Mouse (Mus musculus) cerebellum, postnatal 14 days (tissue): ENCODE measurements around the gene Kcnq2.

Experiments used
- DNase-seq, 2 experiments: peaks; one replicate each; pipeline ENCODE4 v3.0.0; 2021; ENCODE audit warnings: mixed read lengths in 2 of 2

The Kcnq2 gene

GRCm38 (mm10) chr2:181146976-181147545 is 12.0 kb upstream of the Kcnq2 start:
- no peak for DNase-seq

GRCm38 (mm10) chr2:181144675-181145074 is 9.6 kb upstream of the Kcnq2 start:
- no peak for DNase-seq

DNA sequence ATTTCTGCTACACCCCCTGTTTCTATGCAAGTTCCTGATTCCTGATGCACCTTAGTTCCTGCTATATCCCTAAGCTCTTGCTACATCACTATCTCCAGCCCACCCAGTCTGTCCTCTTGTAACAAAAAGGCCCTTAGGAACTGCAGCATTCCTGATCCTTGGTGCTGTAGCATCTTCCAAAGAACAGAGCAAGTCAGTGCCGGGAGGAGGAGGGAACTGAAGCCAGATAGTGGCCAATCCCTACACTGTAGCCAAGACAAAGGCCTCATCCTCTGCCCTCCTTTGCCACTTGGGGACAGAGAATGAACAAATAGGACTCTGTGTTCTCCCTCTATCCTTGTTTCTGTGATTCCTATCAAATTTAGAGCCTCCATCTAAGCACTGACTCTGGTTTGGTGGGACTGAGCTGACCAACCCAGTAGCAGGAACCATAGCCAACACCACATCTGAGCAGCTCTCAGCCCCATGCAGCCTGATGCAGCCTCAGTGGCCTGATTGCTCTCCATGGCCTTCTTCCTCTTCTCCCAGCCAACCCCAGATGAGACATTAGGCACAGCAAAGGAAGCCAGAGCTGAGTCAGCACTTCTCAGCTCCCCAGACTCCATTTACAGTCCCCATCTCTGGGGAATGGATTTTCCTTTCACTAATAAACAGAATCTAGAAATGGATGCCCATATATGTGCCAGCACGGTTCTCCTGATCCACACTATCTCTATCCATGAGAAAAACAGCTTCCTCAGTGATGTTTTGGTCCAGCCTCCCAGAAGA is 8.6 kb upstream of the Kcnq2 start:
- DNase-seq, result no peak

GRCm38 (mm10) chr2:181142703-181143135 is 7.6 kb upstream of the Kcnq2 start:
- no peak for DNase-seq

- peak; percentile 77 for DNase-seq
These were observed 4.6 kb upstream of the Kcnq2 start for GRCm38 (mm10) chr2:181139641-181140193.

- no peak for DNase-seq
These were observed 1.8 kb upstream of the Kcnq2 start for GRCm38 (mm10) chr2:181136934-181137333.

GRCm38 (mm10) chr2:181135446-181135818 is 332 bp upstream of the Kcnq2 start:
- DNase-seq, result no peak

GRCm38 (mm10) chr2:181133837-181134590 is 1.1 kb downstream of the Kcnq2 start:
- DNase-seq, result peak; percentile 61 to 63

DNA sequence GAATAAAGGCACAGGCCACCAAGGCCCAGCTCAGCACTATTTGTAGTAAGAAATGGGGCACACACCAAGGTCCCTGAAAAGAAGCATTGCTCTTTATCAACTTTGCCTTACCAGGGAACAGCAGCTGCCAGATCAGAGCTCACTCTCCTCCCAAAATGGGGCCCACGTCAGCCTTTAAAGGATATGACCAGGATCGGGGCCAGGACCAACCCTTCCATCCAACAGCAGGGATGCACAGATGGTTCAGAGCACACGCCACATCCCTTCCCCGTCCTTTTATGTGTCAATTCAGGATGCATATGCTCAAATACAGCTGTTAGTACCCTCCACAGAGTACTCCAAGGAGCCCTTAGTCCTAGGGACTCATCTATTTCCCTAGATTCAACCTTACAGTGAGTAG is 4.9 kb downstream of the Kcnq2 start:
- DNase-seq, result no peak

DNA sequence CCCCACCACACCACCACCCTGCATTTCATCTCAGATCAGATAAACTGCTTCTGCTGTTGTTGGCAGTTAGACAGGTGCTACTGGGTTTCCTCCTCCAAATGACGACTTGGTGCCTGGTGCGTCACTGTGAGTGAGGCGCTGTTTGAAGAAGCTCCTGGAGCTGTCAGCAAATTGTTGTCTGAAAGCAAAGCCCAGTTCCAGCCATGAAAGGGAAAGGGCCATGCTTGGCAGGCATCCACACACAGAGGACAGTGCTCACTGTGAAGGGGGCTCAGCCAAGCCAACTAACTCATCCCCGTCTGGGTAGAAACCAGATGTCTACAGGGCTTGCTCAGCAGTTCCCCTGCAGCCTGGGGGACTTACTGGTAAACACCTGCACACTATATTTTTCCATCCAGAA is 6.1 kb downstream of the Kcnq2 start:
- peak; percentile 59 to 68 for DNase-seq

DNA sequence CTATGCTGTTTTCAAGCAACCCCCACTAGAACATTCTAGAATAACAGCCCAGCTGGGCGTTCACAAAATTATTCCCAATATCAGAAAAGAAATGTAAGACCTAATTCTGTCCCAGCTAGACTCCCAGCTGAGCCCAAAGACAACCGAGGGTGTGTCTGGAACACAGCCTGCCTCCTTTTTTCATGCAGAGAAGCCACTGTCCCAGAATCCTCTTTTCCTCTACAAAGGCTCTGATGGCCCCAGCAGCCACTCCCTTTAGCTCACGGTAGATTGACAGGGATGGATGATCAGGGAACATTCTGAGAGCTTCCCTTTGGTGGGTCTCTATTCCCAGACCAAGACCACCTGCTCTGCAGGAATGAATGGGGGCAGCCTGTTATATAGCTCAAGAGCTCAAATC is 7.3 kb downstream of the Kcnq2 start:
- no peak for DNase-seq

- no peak for DNase-seq
These were observed 9.2 kb downstream of the Kcnq2 start for GRCm38 (mm10) chr2:181125726-181126455.

DNA sequence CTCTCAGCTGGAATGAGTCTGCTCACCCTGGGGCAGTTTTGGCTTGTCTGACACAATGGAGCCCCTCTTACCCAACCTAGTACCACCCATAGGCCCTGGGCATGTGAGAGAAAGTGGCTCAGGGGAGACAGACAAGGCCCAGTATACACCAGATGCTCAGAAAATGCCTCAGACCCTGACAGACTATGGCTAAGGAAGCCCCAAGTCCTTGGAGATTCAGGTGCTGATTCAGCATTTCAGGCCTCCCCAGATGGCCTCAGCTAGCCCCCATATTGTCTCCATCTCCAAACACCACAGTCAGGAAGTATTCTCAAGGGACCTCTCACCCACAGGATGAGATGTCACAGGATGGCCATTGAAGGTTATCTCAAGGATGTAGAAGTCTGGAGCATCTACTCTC is 12.5 kb downstream of the Kcnq2 start:
- DNase-seq, result no peak

DNA sequence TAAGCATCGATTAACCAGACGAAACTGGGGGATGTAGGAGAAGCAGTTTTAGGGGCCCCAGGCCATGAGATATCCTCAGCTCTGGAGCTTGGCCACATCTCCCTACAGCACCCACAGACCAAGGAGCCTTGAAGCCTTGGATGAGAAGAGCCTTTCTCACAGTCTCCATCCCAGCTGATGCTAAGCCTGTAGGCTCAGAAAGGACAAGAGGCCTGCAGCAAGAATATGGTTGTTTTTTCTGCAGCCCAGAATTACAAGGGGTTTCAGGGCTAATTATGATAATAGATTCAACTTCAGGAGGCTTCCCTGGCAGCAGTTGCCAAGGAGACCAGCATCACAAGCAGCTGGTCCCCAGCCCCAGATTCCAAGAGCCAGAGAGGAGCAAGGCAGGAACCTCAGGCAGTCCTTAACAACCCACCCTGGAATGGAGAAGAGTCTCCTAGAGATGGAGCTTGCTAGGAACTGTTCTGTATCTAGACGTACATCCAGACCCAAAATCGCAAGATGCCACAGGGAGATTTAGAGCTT is 14.1 kb downstream of the Kcnq2 start:
- no peak for DNase-seq

GRCm38 (mm10) chr2:181119952-181120351 is 15.1 kb downstream of the Kcnq2 start:
- DNase-seq, result peak; percentile 60 to 71

- DNase-seq, result no peak
These were observed 18.7 kb downstream of the Kcnq2 start for GRCm38 (mm10) chr2:181116436-181116835.

DNA sequence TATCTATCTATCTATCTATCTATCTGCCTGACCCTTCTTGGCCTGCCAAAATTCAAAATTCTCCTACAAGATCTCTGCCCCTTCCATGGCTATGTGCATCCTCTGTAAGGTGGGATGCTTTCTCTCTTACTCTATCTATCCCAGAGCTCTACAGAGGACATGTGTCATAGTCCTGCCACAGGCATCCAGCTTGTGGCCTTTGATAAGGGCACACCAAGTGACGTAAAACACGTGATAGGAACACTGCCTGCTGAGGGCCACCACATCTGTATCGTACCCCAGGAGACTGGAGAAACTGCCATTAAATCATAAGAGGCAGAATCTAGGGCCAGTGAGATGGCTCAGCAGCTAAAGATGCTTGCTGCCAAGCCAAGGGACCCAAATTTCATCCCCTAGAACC is 19.7 kb downstream of the Kcnq2 start:
- DNase-seq, result no peak

- no peak for DNase-seq
These were observed 21.2 kb downstream of the Kcnq2 start for GRCm38 (mm10) chr2:181113762-181114361.

GRCm38 (mm10) chr2:181111665-181112064 is 23.4 kb downstream of the Kcnq2 start:
- no peak for DNase-seq

GRCm38 (mm10) chr2:181104111-181104510 is 31.0 kb downstream of the Kcnq2 start:
- peak; percentile 44 to 55 for DNase-seq

DNA sequence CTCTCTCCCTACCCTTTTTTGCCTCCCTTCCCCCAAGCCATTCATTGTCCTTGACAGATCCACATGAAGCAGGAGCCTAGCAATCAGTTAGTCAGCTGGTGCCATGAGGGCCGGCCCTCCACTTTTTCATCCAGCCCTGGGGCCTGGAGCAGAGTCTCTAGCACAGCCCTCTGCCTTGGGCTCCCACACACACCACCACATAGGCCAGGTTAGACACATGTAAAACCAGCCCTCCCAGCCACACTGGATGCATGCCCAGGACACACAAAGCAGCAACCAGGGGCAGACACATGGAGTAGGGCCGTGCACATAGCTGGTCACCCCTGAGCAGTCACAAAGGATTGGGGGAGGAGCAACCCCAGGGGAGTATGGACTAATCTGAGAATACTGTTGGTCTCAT is 32.9 kb downstream of the Kcnq2 start:
- peak in 1 of 2 experiments; percentile 28 for DNase-seq

DNA sequence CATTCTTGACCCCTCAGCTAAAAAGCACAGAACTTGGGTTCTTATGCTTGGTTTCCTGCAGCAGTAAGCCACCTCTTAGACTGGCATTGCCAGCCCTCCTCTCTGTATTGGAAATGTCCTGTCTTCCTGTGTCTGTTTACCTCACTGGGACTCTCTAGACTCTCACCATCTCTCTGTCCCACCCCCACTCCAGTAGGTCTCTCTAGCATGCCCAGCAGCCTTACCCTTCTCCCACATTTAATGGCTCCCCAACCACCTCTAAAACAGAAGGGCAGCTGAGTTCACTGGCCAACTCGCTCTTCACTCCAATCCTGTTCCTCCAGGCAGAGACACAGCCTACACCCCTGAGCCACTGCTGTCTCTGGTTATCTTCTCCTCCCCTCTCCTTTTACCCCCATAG is 33.5 kb downstream of the Kcnq2 start:
- DNase-seq, result no peak
